Mouse (Mus musculus): ENCODE results near the gene Fmr1nb. TPM values are rescaled to one million over a fixed set of nuclear protein-coding genes. Genes with fewer than 3 reads are reported as not detected.

Fmr1nb gene
- not detected for polyA plus RNA-seq (2017; shearing (Covaris generic))

GRCm38 (mm10) chrX:68761606-68762005 lies at the start of gene Fmr1nb:
Gene Fmr1nb, plus strand, starts transcription at chrX:68761839.

GRCm38 (mm10) chrX:68821059-68821458 lies 59.4 kb downstream of the Fmr1nb start, which contains the start of gene Gm14698:
Gene Gm14698, plus strand, starts transcription at chrX:68821093.

Other genes starting within 250 kb of the Fmr1nb start
- 68.8 TPM for gene Fmr1, start 83.3 kb upstream of the Fmr1nb start, polyA plus RNA-seq (2017; shearing (Covaris generic))
- gene Gm14698, start 59.3 kb downstream of the Fmr1nb start, polyA plus RNA-seq (2017; shearing (Covaris generic)) = not detected
- not detected for gene Gm6812, start 131.2 kb downstream of the Fmr1nb start, polyA plus RNA-seq (2017; shearing (Covaris generic))

Measured in naive thymus-derived CD4-positive, alpha-beta T cell, adult 5 months (primary cell).